Mouse (Mus musculus): ENCODE data around the gene Ing5. TPM values are rescaled to one million over a fixed set of nuclear protein-coding genes. Genes with fewer than 3 reads are reported as not detected.
A peak's percentile ranks its signal among the peaks of the same experiment; 100 is the strongest.
"Not testable (repeated sequence)": the region's sequence is repeated elsewhere in the genome, so short reads cannot be mapped to it uniquely, and the experiment has no call there.

Gene Ing5
- polyA plus RNA-seq, 1 experiment from 2014 or later = 6.0 TPM

GRCm38 (mm10) chr1:93857370-93857769 lies 53.6 kb downstream of the Ing5 start:
- no peak overlapping the region for H3K4me2 ChIP-seq (replicated peaks; ENCODE audit: low read depth)
- 50% methylated on average over 6 of the region's 6 CpGs for WGBS
- no peak overlapping the region for H3K9ac ChIP-seq (ENCODE audit: low read depth, low read length)
- no peaks in the 10 kb centered on the region for H3K9me3 ChIP-seq (ENCODE audit: control insufficient read depth)
- H3K36me3 ChIP-seq (ENCODE audit: control insufficient read depth, insufficient read depth) = no peaks in the 10 kb centered on the region
- no peak overlapping the region for H3K4me3 ChIP-seq (ENCODE audit: low read depth, low read length)
- H3K27ac ChIP-seq (ENCODE audit: low read depth, low read length) = no peak overlapping the region
- no peak for ATAC-seq
- no peaks in the 10 kb centered on the region for H3K27me3 ChIP-seq (replicated peaks; ENCODE audit: control insufficient read depth, insufficient read depth, low read length)
- no peak for TF ChIP-seq CTCF (IDR thresholded peaks at IDR 0.05; ENCODE audit: low read depth)
- H3K4me1 ChIP-seq (replicated peaks; ENCODE audit: control insufficient read depth, insufficient read depth, low read length) = no peaks in the 10 kb centered on the region

- ATAC-seq = no peak
- Histone ChIP-seq H3K9me3 (ENCODE audit: control insufficient read depth) (no peaks in the 10 kb centered on the region), H3K9ac (ENCODE audit: low read depth, low read length) (no peak overlapping the region), H3K27ac (ENCODE audit: low read depth, low read length) (no peak overlapping the region), H3K4me2 (replicated peaks; ENCODE audit: low read depth) (no peak overlapping the region), H3K4me3 (ENCODE audit: low read depth, low read length) (no peak overlapping the region), H3K27me3 (replicated peaks; ENCODE audit: control insufficient read depth, insufficient read depth, low read length) (no peaks in the 10 kb centered on the region), H3K36me3 (ENCODE audit: control insufficient read depth, insufficient read depth) (no peaks in the 10 kb centered on the region), H3K4me1 (replicated peaks; ENCODE audit: control insufficient read depth, insufficient read depth, low read length) (no peaks in the 10 kb centered on the region)
- no peak for TF ChIP-seq CTCF (IDR thresholded peaks at IDR 0.05; ENCODE audit: low read depth)
- 67% methylated on average over 3 of the region's 3 CpGs for WGBS
Observed at GRCm38 (mm10) chr1:93857991-93858390, 54.2 kb downstream of the Ing5 start.

DNA sequence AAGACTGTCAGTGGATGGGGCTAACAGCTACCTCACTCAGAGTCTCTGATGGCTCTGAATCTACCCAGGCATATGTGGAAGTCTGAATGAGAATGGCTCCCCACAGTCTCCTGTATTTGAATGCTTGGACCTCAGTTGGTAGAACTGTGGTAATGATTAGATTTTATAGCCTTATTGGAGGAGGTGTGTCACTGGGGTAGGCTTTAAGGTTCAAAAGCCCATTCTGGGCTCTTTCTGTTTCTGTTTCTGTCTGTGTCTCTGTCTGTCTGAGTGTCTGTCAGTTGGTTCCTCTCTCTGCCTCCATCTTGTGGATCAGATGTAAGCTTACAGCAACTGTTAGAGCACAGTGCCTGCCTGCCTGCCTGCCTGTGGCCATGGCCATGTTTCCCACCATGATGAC lies 55.9 kb downstream of the Ing5 start:
- peak overlapping the region; percentile 33 for H3K4me2 ChIP-seq (replicated peaks; ENCODE audit: low read depth)
- H3K9ac ChIP-seq (ENCODE audit: low read depth, low read length) = no peak overlapping the region
- H3K27me3 ChIP-seq (replicated peaks; ENCODE audit: control insufficient read depth, insufficient read depth, low read length) = no peaks in the 10 kb centered on the region
- no peak overlapping the region; the same call in 1 of the 2 replicates for H3K27ac ChIP-seq (ENCODE audit: low read depth, low read length)
- no peak overlapping the region for H3K4me3 ChIP-seq (ENCODE audit: low read depth, low read length)
- no peaks in the 10 kb centered on the region for H3K9me3 ChIP-seq (ENCODE audit: control insufficient read depth)
- ATAC-seq = peak; percentile 80
- no peaks in the 10 kb centered on the region for H3K36me3 ChIP-seq (ENCODE audit: control insufficient read depth, insufficient read depth)
- no peaks in the 10 kb centered on the region for H3K4me1 ChIP-seq (replicated peaks; ENCODE audit: control insufficient read depth, insufficient read depth, low read length)
- peak; percentile 58 for TF ChIP-seq CTCF (IDR thresholded peaks at IDR 0.05; ENCODE audit: low read depth)

GRCm38 (mm10) chr1:93861048-93861447 lies 57.3 kb downstream of the Ing5 start, which contains the start of gene Gal3st2:
Gene Gal3st2 (plus strand): TSS chr1:93861306.
- not testable (repeated sequence) for H3K9me3 ChIP-seq (ENCODE audit: control insufficient read depth); H3K27me3 ChIP-seq (replicated peaks; ENCODE audit: control insufficient read depth, insufficient read depth, low read length); H3K9ac ChIP-seq (ENCODE audit: low read depth, low read length); H3K4me3 ChIP-seq (ENCODE audit: low read depth, low read length); H3K36me3 ChIP-seq (ENCODE audit: control insufficient read depth, insufficient read depth); H3K4me1 ChIP-seq (replicated peaks; ENCODE audit: control insufficient read depth, insufficient read depth, low read length); H3K27ac ChIP-seq (ENCODE audit: low read depth, low read length)
- 0 out of 2 replicates have a peak, but pooled peaks have one; percentile 29 for ATAC-seq
- H3K4me2 ChIP-seq (replicated peaks; ENCODE audit: low read depth) = peak within 1 kb of the TSS; percentile 33; the same call in 1 of the 2 replicates
- 50% methylated on average over 2 of the region's 2 CpGs for WGBS

Other genes starting within 250 kb of the Ing5 start
- gene Stk25, start 145.3 kb upstream of the Ing5 start, polyA plus RNA-seq (2015; fragmentation: Nextera tagmentation; extraction: Ambion mirVana) = 116 and 121 TPM in 2 replicates
- gene Bok, start 118.3 kb upstream of the Ing5 start, polyA plus RNA-seq (2015; fragmentation: Nextera tagmentation; extraction: Ambion mirVana) = 54.4 and 57.2 TPM in 2 replicates
- 66.7 and 66.9 TPM in 2 replicates for gene Atg4b, start 52.5 kb upstream of the Ing5 start, polyA plus RNA-seq (2015; fragmentation: Nextera tagmentation; extraction: Ambion mirVana)
- 56.6 and 59.0 TPM in 2 replicates for gene Thap4, start 49.1 kb upstream of the Ing5 start, polyA plus RNA-seq (2015; fragmentation: Nextera tagmentation; extraction: Ambion mirVana)
- gene Dtymk, start 2.0 kb upstream of the Ing5 start, polyA plus RNA-seq (2015; fragmentation: Nextera tagmentation; extraction: Ambion mirVana) = 85.8 and 87.1 TPM in 2 replicates
- 9.3 and 9.5 TPM in 2 replicates for gene D2hgdh, start 20.9 kb downstream of the Ing5 start, polyA plus RNA-seq (2015; fragmentation: Nextera tagmentation; extraction: Ambion mirVana)
- 13.3 and 14.1 TPM in 2 replicates for gene Gal3st2, start 57.3 kb downstream of the Ing5 start, polyA plus RNA-seq (2015; fragmentation: Nextera tagmentation; extraction: Ambion mirVana)
- 0.17 and 0.21 TPM in 2 replicates for gene Gal3st2b, start 114.3 kb downstream of the Ing5 start, polyA plus RNA-seq (2015; fragmentation: Nextera tagmentation; extraction: Ambion mirVana)
- 0.07 and 0.08 TPM in 2 replicates for gene Gal3st2c, start 186.5 kb downstream of the Ing5 start, polyA plus RNA-seq (2015; fragmentation: Nextera tagmentation; extraction: Ambion mirVana)
- not detected in 2 replicates for gene Neu4, start 216.5 kb downstream of the Ing5 start, polyA plus RNA-seq (2015; fragmentation: Nextera tagmentation; extraction: Ambion mirVana)
- gene Pdcd1, start 248.6 kb downstream of the Ing5 start, polyA plus RNA-seq (2015; fragmentation: Nextera tagmentation; extraction: Ambion mirVana) = 0.09 and 0.14 TPM in 2 replicates